Mouse (Mus musculus) midbrain, embryonic 13.5 days (tissue): ENCODE data around the gene Brd2. TPM values are rescaled to one million over a fixed set of nuclear protein-coding genes. Genes with fewer than 3 reads are reported as not detected.

Experiments
- ATAC-seq: fragments of 200-750 bp; cut with Nextera tagmentation; 2 replicates; pipeline ENCODE4 v1.8.0; 2017; ENCODE audit warnings: mild to moderate bottlenecking, moderate TSS enrichment, moderate library complexity
- H3K27ac ChIP-seq: fragments of 300-500 bp; sonication (generic); 2 replicates; pipeline ENCODE4 v1.5.1; 2015; ENCODE audit warnings: inconsistent platforms, mild to moderate bottlenecking, moderate library complexity
- H3K27me3 ChIP-seq: fragments of 300-500 bp; sonication (generic); 2 replicates; pipeline ENCODE4 v1.6.1; 2015; ENCODE audit warnings: mild to moderate bottlenecking, inconsistent platforms
- H3K36me3 ChIP-seq: fragments of 300-500 bp; sonication (generic); 2 replicates; pipeline ENCODE4 v1.6.1; 2015; ENCODE audit warnings: mild to moderate bottlenecking, inconsistent platforms
- H3K4me1 ChIP-seq: fragments of 300-500 bp; sonication (generic); replicated peaks from 2 replicates; pipeline ENCODE4 v1.6.1; 2015; ENCODE audit warnings: inconsistent platforms
- H3K4me2 ChIP-seq: fragments of 300-500 bp; sonication (generic); replicated peaks from 2 replicates; pipeline ENCODE4 v1.6.1; 2015; ENCODE audit warnings: moderate library complexity, mild to moderate bottlenecking, inconsistent platforms
- H3K4me3 ChIP-seq: fragments of 300-500 bp; sonication (generic); replicated peaks from 2 replicates; pipeline ENCODE4 v1.5.1; 2015; ENCODE audit warnings: mild to moderate bottlenecking, inconsistent platforms
- H3K9ac ChIP-seq: fragments of 300-500 bp; sonication (generic); replicated peaks from 2 replicates; pipeline ENCODE4 v1.6.1; 2015; ENCODE audit warnings: mild to moderate bottlenecking, inconsistent platforms
- H3K9me3 ChIP-seq: fragments of 300-500 bp; sonication (generic); 2 replicates; pipeline ENCODE4 v1.6.1; 2016; ENCODE audit warnings: mild to moderate bottlenecking, inconsistent platforms
- WGBS: fragments of 180-500 bp; shearing (Covaris S2); methylation state at CpG from one replicate; pipeline ENCODE4 v1.1.7; 2015; 5-methylcytosine and 5-hydroxymethylcytosine counted together
- polyA plus RNA-seq: library from polyadenylated mRNA; unstranded; fragments of >200 nt; fragmentation: Nextera tagmentation; extraction: Ambion mirVana; gene quantifications from 2 replicates; pipeline ENCODE4 v1.2.1, GENCODE M21; 2015

The Brd2 gene
- polyA plus RNA-seq, 1 experiment from 2014 or later, result 147 TPM

- H3K36me3 ChIP-seq, result 0 out of 2 replicates have a peak, but pooled peaks cover 3% of the 10 kb centered on the region
- no peak overlapping the region for H3K27ac ChIP-seq
- H3K4me1 ChIP-seq, result peaks cover 23% of the 10 kb centered on the region
- H3K4me2 ChIP-seq, result no peak overlapping the region
- H3K27me3 ChIP-seq, result peaks cover 18% of the 10 kb centered on the region
- WGBS, result 85% methylated on average over 19 of the region's 19 CpGs
- no peaks in the 10 kb centered on the region for H3K9me3 ChIP-seq
- no peak for ATAC-seq
- no peak overlapping the region for H3K9ac ChIP-seq
- H3K4me3 ChIP-seq, result no peak overlapping the region
These were observed 7.9 kb upstream of the Brd2 start for GRCm38 (mm10) chr17:34130073-34130947.

GRCm38 (mm10) chr17:34128944-34129791, 6.7 kb upstream of the Brd2 start:
- Histone ChIP-seq H3K4me3 (no peak overlapping the region), H3K27me3 (peaks cover 18% of the 10 kb centered on the region), H3K9ac (peak overlapping the region; percentile 44; the same call in 1 of the 2 replicates), H3K4me1 (peaks cover 29% of the 10 kb centered on the region), H3K36me3 (0 out of 2 replicates have a peak, but pooled peaks cover 3% of the 10 kb centered on the region), H3K27ac (0 out of 2 replicates have a peak overlapping the region, but pooled peaks have one; percentile 44), H3K4me2 (peak overlapping the region; percentile 19), H3K9me3 (no peaks in the 10 kb centered on the region)
- 26% methylated on average over 18 of the region's 18 CpGs for WGBS
- peak; percentile 62; the same call in 1 of the 2 replicates for ATAC-seq

GRCm38 (mm10) chr17:34128264-34128937, 6.0 kb upstream of the Brd2 start:
- 20% methylated on average over 13 of the region's 13 CpGs for WGBS
- Histone ChIP-seq H3K36me3 (0 out of 2 replicates have a peak, but pooled peaks cover 3% of the 10 kb centered on the region), H3K9ac (peak overlapping the region; percentile 44; the same call in 1 of the 2 replicates), H3K27me3 (peaks cover 18% of the 10 kb centered on the region), H3K9me3 (no peaks in the 10 kb centered on the region), H3K4me3 (no peak overlapping the region), H3K4me2 (peak overlapping the region; percentile 19; the same call in 1 of the 2 replicates), H3K27ac (no peak overlapping the region), H3K4me1 (peaks cover 37% of the 10 kb centered on the region)
- no peak for ATAC-seq

- WGBS, result 21% methylated on average over 6 of the region's 6 CpGs
These were observed 5.0 kb upstream of the Brd2 start for GRCm38 (mm10) chr17:34127475-34127874.

GRCm38 (mm10) chr17:34126826-34127420, 4.5 kb upstream of the Brd2 start:
- H3K4me2 ChIP-seq, result no peak overlapping the region
- H3K27ac ChIP-seq, result no peak overlapping the region
- no peak for ATAC-seq
- H3K9ac ChIP-seq, result no peak overlapping the region
- WGBS, result 62% methylated on average over 9 of the region's 9 CpGs
- H3K9me3 ChIP-seq, result no peaks in the 10 kb centered on the region
- H3K27me3 ChIP-seq, result peaks cover 18% of the 10 kb centered on the region
- 0 out of 2 replicates have a peak, but pooled peaks cover 3% of the 10 kb centered on the region for H3K36me3 ChIP-seq
- peaks cover 40% of the 10 kb centered on the region for H3K4me1 ChIP-seq
- H3K4me3 ChIP-seq, result no peak overlapping the region

More at GRCm38 (mm10) chr17:34127475-34127874, 5.0 kb upstream of the Brd2 start:
- no peak for ATAC-seq
- Histone ChIP-seq H3K4me3 (no peak overlapping the region), H3K9ac (no peak overlapping the region), H3K4me1 (peaks cover 40% of the 10 kb centered on the region), H3K27ac (no peak overlapping the region), H3K4me2 (no peak overlapping the region), H3K9me3 (no peaks in the 10 kb centered on the region), H3K36me3 (0 out of 2 replicates have a peak, but pooled peaks cover 3% of the 10 kb centered on the region), H3K27me3 (peaks cover 18% of the 10 kb centered on the region)

- H3K4me1 ChIP-seq, result peaks cover 40% of the 10 kb centered on the region
- 0 out of 2 replicates have a peak, but pooled peaks cover 3% of the 10 kb centered on the region for H3K36me3 ChIP-seq
- no peak overlapping the region for H3K4me2 ChIP-seq
- no peak overlapping the region for H3K9ac ChIP-seq
- H3K27ac ChIP-seq, result no peak overlapping the region
- peaks cover 18% of the 10 kb centered on the region for H3K27me3 ChIP-seq
- WGBS, result 88% methylated on average over 6 of the region's 6 CpGs
- H3K9me3 ChIP-seq, result no peaks in the 10 kb centered on the region
- no peak for ATAC-seq
- no peak overlapping the region for H3K4me3 ChIP-seq
These were observed 2.2 kb upstream of the Brd2 start for GRCm38 (mm10) chr17:34124649-34125048.

- Histone ChIP-seq H3K4me3 (peak overlapping the region; percentile 100), H3K36me3 (peaks cover 8% of the 10 kb centered on the region), H3K27me3 (peaks cover 11% of the 10 kb centered on the region; the same call in 1 of the 2 replicates), H3K4me2 (peak overlapping the region; percentile 98), H3K9ac (peak overlapping the region; percentile 99), H3K4me1 (peaks cover 31% of the 10 kb centered on the region), H3K9me3 (no peaks in the 10 kb centered on the region), H3K27ac (peak overlapping the region; percentile 30; the same call in 1 of the 2 replicates)
- WGBS, result 3% methylated on average over 2 of the region's 2 CpGs
- ATAC-seq, result no peak
These were observed 1.1 kb upstream of the Brd2 start for GRCm38 (mm10) chr17:34123518-34123917.

- Histone ChIP-seq H3K4me1 (peaks cover 27% of the 10 kb centered on the region), H3K4me3 (peak overlapping the region; percentile 100), H3K9me3 (no peaks in the 10 kb centered on the region), H3K27ac (peak overlapping the region; percentile 100; the same call in 1 of the 2 replicates), H3K36me3 (peaks cover 12% of the 10 kb centered on the region), H3K4me2 (peak overlapping the region; percentile 98), H3K27me3 (peaks cover 9% of the 10 kb centered on the region; the same call in 1 of the 2 replicates), H3K9ac (peak overlapping the region; percentile 99)
- WGBS, result 2% methylated on average over 7 of the region's 7 CpGs
- no peak for ATAC-seq
These were observed 677 bp upstream of the Brd2 start for GRCm38 (mm10) chr17:34123111-34123510.

GRCm38 (mm10) chr17:34121879-34122187, 601 bp downstream of the Brd2 start:
- ATAC-seq, result peak; percentile 10; the same call in 1 of the 2 replicates
- peak overlapping the region; percentile 98 for H3K4me2 ChIP-seq

GRCm38 (mm10) chr17:34121172-34121878, 1.1 kb downstream of the Brd2 start:
- H3K4me1 ChIP-seq, result peaks cover 36% of the 10 kb centered on the region
- 0% methylated on average over 33 of the region's 35 CpGs for WGBS
- H3K4me2 ChIP-seq, result peak overlapping the region; percentile 98
- ATAC-seq, result peak; percentile 32
- no peaks in the 10 kb centered on the region for H3K9me3 ChIP-seq
- peak overlapping the region; percentile 100 for H3K27ac ChIP-seq
- peak overlapping the region; percentile 99 for H3K9ac ChIP-seq
- peak overlapping the region; percentile 100 for H3K4me3 ChIP-seq
- peaks cover 23% of the 10 kb centered on the region for H3K36me3 ChIP-seq
- no peaks in the 10 kb centered on the region for H3K27me3 ChIP-seq

More at GRCm38 (mm10) chr17:34121879-34122187, 601 bp downstream of the Brd2 start:
- peaks cover 30% of the 10 kb centered on the region for H3K4me1 ChIP-seq
- peak overlapping the region; percentile 100 for H3K4me3 ChIP-seq
- H3K36me3 ChIP-seq, result peaks cover 19% of the 10 kb centered on the region
- H3K27ac ChIP-seq, result peak overlapping the region; percentile 100
- H3K9ac ChIP-seq, result peak overlapping the region; percentile 99
- 0 out of 2 replicates have a peak, but pooled peaks cover 3% of the 10 kb centered on the region for H3K27me3 ChIP-seq
- no peaks in the 10 kb centered on the region for H3K9me3 ChIP-seq
- 2% methylated on average over 10 of the region's 10 CpGs for WGBS
